Mouse (Mus musculus) cortical plate, adult 2 months (tissue): Measurements from ENCODE around the gene Atp13a4. TPM values are rescaled to one million over a fixed set of nuclear protein-coding genes. Genes with fewer than 3 reads are reported as not detected.

Experiments used
- H3K27ac ChIP-seq: fragments of 200-500 bp; 2 replicates; pipeline ENCODE4 v1.5.1; 2012; ENCODE audit warnings: low read length, control low read depth, inconsistent platforms; ENCODE audit not compliant: insufficient read depth
- H3K4me1 ChIP-seq: fragments of 200-500 bp; 2 replicates; pipeline ENCODE4 v1.6.1; 2011; ENCODE audit warnings: low read length; ENCODE audit not compliant: control insufficient read depth, insufficient read depth
- H3K4me3 ChIP-seq: fragments of 200-500 bp; 2 replicates; pipeline ENCODE4 v1.5.1; 2011; ENCODE audit warnings: mild to moderate bottlenecking, low read length, control low read depth; ENCODE audit not compliant: insufficient read depth
- CTCF ChIP-seq: fragments of 200-500 bp; IDR thresholded peaks from 2 replicates; pipeline ENCODE4 v1.5.1; 2011; ENCODE audit warnings: mild to moderate bottlenecking, control low read depth, low read length; ENCODE audit not compliant: insufficient read depth; ENCODE audit errors: extremely low read depth
- POLR2A ChIP-seq: fragments of 200-500 bp; IDR thresholded peaks from 2 replicates; pipeline ENCODE4 v1.6.1; 2011; ENCODE audit warnings: mild to moderate bottlenecking, low read length, control low read depth; ENCODE audit not compliant: insufficient read depth; ENCODE audit errors: extremely low read depth
- polyA plus RNA-seq: library from polyadenylated mRNA; depleted of rRNA; stranded (reverse); fragments of >200 nt; gene quantifications from 2 replicates; pipeline ENCODE4 v1.2.3, GENCODE M21; 2012

Gene Atp13a4
- polyA plus RNA-seq, 1 experiment: 15.6 TPM

DNA sequence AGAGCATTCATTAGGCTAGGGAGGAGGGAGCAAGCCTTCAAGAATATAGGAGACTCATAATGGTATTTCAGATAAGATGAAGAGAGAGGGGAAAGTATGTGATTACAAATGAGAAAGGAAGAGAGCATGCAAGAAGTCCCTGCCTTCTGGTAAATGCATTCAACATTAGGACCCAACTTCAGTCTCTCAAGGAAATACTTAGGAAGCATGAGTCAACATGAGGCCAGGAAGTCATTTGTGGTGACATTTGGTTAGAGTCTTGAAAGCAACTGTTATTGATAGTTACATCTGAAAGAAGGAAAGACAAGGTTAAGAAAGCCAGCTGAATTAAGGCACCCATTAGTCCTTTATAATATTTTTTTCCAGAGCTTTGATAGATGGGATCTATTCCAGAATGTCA, 4.8 kb downstream of the Atp13a4 start:
- Histone ChIP-seq H3K27ac (peak overlapping the region; percentile 77; the same call in 1 of the 2 replicates), H3K4me3 (peak overlapping the region; percentile 23; the same call in 1 of the 2 replicates), H3K4me1 (no peaks in the 10 kb centered on the region)
- TF ChIP-seq POLR2A (no peak), CTCF (no peak)

DNA sequence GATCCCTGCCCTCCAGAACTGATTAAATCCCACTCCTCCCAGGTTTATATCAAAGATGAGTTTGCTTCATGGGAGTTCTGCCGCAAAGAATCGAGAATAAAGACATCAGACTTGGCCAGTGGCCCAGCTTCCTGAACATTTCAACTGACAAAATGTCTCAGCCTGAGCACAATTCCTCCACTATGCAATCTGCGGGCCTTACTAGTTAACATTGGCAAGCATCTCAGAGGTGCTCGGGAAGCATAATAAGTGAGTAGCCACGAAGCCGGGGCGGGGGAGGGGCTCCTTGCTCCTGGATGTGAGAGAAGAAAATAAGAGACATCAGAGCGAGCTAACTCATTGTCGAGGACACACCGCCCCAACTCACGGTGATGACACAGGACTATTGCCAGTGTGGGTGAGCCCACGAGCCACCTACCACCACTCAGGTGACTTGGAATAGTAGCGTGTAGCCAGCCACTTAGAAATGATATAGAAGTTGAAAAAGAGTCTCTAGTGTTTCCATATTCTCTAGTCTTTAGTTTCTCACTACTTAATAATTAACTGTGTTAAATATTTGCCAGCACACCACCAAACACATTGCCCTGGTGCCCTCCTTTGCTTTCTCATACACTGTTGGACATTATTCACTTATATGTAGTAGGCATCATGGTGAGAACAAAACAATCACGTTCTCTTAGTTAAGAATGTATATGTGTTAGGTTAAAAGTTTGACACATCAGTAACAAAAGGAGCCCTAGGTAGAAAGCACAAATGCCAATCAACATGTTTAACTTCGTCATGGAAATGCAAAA, 8.1 kb downstream of the Atp13a4 start:
- TF ChIP-seq CTCF: no peak
- TF ChIP-seq POLR2A: no peak
- H3K27ac ChIP-seq: no peak overlapping the region
- no peaks in the 10 kb centered on the region for H3K4me1 ChIP-seq

DNA sequence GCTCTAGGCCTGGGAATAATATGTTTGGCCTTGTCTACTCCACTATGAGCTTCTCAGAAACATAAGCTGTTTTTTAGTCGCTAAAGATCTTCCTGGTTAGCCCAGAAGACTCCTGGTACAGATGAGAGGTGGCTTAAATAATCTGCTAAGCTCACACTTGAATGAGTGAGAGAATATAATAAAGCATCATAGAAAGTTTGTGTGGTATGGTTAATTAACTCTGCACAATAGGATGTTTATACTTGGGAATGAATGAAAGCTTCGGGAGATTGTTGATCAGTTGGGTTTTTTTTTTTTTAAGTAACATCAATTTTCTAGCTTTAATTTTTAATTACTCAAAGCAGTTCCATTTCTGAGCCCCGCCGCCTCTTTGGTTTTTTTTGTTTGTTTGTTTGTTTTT, 8.8 kb downstream of the Atp13a4 start:
- Histone ChIP-seq H3K4me3 (no peak overlapping the region), H3K27ac (no peak overlapping the region), H3K4me1 (no peaks in the 10 kb centered on the region)
- TF ChIP-seq CTCF: no peak
- TF ChIP-seq POLR2A: no peak

More for the DNA sequence above, 8.1 kb downstream of the Atp13a4 start:
- no peak overlapping the region for H3K4me3 ChIP-seq

DNA sequence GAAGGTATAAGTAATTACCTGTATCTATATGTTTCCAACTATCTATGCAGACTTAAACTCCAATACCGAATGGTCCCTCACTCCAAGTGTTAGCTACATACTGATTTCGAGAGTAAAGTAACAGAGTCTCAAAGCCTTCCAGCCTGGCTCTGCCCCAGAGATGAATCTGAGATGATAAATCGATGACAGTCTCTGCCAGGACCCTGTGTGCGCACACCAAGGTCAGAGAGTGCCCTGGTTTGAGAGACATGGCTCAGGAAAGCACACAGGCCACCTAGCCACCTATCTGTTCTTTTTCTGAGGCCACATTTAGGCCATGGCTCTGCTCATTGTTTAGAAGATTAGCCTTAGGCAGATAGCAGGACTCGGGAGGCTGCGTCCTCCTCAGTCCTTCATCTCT, 11.0 kb downstream of the Atp13a4 start:
- no peaks in the 10 kb centered on the region for H3K4me1 ChIP-seq
- TF ChIP-seq CTCF: no peak
- TF ChIP-seq POLR2A: no peak
- no peak overlapping the region for H3K4me3 ChIP-seq
- H3K27ac ChIP-seq: no peak overlapping the region

DNA sequence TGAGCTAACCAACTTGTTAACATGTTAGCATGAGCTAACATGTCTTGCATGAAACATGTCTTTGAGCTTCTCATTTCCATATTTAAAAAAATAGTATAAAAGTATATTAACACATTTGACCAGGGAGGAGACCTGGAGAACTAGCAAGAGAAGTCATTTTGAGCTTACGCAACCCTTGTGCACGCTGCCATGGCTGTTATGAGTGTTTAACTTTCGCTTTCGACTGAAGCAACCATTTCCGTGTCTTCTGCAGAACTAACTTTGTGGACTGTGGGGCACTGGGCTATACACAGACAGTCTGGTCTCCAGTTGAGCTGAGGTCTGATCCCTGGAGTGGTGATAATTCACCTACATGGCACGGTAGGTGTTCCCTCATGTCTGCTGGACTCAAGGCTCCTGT, 17.6 kb downstream of the Atp13a4 start:
- Histone ChIP-seq H3K27ac (no peak overlapping the region), H3K4me1 (no peaks in the 10 kb centered on the region), H3K4me3 (no peak overlapping the region)
- TF ChIP-seq POLR2A (no peak), CTCF (no peak)

DNA sequence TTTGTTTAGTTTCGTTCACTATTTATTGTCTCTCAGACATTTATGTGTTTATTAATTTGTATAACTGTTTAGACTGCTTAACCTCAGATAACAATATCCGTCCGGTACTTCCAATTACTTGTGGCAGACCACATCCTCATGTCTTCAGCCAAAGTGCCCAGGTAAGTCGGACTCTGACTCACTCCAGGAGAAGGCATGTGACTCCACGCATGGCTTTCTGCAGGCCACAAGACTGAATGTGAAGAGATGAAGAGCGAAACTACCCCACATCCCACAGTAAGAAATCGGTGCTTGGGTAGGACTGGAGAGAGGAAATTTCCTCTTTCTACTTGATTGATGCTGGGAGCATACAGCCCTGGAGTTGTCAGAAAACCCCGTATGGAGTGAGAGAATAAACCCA, 18.1 kb downstream of the Atp13a4 start:
- TF ChIP-seq CTCF (no peak), POLR2A (no peak)

DNA sequence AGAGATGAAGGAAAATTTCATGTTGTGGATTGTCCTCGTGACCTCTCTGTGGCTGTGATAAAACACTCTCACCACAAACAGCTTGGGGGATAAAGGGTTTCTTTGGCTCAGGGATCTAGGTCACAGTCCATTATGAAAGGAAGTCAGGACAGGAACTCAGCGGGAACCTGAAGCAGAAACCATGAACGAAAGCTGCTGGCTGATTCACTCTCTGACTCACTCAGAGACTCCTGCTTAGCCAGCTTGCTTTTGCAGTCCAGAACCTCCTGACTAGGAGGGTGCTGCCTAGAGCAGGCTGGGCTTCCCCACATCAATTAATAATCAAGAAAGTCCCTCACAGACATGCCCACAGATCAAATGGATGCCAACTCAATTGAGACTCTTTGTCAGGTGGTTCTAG, 32.2 kb downstream of the Atp13a4 start:
- H3K4me1 ChIP-seq: no peaks in the 10 kb centered on the region; the same call in 1 of the 2 replicates
- TF ChIP-seq CTCF (no peak), POLR2A (no peak)
- no peak overlapping the region for H3K4me3 ChIP-seq
- peak overlapping the region; percentile 29; the same call in 1 of the 2 replicates for H3K27ac ChIP-seq

More for the DNA sequence above, 18.1 kb downstream of the Atp13a4 start:
- Histone ChIP-seq H3K4me1 (no peaks in the 10 kb centered on the region), H3K27ac (no peak overlapping the region), H3K4me3 (no peak overlapping the region)

DNA sequence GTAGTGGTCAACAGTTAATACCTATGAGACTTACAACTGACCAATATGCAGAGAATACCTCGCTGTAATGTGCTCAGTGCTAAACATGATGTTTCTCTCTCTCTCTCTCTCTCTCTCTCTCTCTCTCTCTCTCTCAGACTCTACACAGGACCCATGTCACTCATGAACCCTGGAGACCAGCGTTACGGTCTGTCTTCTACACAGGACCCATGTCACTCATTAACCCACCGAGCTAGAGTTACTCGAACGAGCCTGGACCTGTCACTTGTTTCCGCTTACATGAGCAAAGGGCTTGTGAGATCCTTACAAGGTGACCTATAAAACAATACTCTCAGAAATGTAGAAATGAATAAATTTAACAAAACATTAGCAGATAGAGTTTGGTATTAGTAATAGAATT, 33.9 kb downstream of the Atp13a4 start:
- TF ChIP-seq POLR2A (no peak), CTCF (no peak)
- Histone ChIP-seq H3K4me1 (no peaks in the 10 kb centered on the region; the same call in 1 of the 2 replicates), H3K27ac (no peak overlapping the region), H3K4me3 (no peak overlapping the region)

DNA sequence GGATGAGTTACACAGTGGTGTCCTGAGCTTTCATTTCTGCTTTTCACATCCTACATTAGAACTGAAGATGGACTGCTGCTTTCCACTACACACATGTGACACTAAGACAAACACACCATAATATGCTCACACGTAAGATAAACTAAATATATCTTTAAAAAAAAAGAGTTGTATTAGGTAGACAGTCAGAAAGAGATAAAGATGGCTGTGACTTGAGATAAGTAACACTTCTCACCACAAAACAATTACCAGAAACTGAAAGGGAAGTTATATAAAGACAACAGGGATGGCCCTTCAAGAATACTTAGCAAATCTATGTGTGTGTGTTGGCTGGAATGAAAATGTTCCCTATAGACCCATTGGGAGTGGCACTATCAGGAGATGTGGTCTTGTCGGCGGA, 34.8 kb downstream of the Atp13a4 start:
- peaks cover under 1% of the 10 kb centered on the region; the same call in 1 of the 2 replicates for H3K4me1 ChIP-seq

DNA sequence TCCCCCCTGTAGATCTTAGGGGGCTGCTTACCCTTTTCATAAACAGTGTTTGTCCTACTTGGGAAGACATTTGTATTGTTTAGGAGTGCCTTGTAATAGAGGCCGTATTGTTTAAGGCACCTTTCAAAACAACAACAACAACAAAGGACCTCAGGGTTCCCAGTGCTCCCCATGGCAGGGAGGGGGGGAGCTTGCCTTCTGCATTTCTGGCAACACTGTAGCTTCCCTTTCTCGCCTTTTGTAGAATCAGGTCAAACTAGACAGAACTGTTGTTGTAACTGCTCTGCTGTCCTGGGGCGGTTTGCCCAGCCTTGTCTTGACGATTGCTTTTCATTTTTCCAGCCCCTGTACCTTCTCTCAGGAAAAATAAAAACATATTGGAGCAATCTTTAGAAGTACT, 40.0 kb downstream of the Atp13a4 start:
- no peak overlapping the region for H3K4me3 ChIP-seq
- TF ChIP-seq POLR2A: no peak
- TF ChIP-seq CTCF: no peak
- peaks cover 2% of the 10 kb centered on the region; the same call in 1 of the 2 replicates for H3K4me1 ChIP-seq
- H3K27ac ChIP-seq: no peak overlapping the region

More for the DNA sequence above, 34.8 kb downstream of the Atp13a4 start:
- Histone ChIP-seq H3K27ac (no peak overlapping the region), H3K4me3 (no peak overlapping the region)
- TF ChIP-seq POLR2A: no peak
- TF ChIP-seq CTCF: no peak
